Mouse (Mus musculus): Measurements from ENCODE around the gene Rrp9.

Gene Rrp9

GRCm38 (mm10) chr9:106456325-106457162 lies 19.2 kb upstream of the Rrp9 start:
- 40% methylated on average over 15 of the region's 15 CpGs for WGBS

- 60% methylated on average over 9 of the region's 9 CpGs for WGBS
Observed at GRCm38 (mm10) chr9:106457163-106457559, 18.6 kb upstream of the Rrp9 start.

DNA sequence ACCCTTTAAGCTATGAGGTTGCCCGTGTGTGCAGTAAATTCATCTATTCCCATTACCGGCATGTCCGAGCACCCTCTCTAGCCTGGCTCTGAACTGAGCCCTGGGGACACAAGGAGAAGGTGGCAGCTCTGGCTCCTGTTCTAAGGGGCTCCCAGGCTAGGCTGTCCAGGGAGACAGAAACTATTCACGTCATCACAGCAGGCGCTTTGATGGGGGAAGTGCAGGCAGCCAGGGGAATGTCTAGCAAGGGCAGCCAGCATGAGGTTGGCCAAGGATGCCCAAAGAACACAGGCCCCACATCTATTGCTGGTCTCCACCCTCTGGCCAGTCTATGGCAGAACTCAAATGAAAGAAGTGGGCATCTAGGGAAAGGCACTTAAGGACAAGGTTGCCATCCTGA lies 17.8 kb upstream of the Rrp9 start:
- WGBS = 57% methylated on average over 5 of the region's 5 CpGs

DNA sequence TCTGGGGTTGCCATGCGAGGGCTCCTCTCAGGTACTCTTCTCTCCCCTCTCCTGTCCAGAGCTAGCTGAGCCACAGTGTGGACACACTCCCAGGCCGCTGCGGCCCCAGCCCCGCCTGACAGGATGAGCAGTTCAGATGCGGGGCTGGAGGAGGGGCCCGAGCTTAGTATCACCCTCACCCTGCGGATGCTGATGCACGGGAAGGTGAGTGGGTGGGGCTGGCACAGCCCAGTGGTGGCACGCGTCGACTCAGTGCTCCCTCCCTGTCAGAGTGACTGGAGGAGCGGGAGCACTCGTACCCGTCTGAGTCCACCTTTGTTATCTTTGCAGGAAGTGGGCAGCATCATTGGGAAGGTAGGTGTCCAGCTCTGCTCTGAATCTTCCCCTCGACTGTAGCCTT lies 15.8 kb upstream of the Rrp9 start:
- WGBS = 45% methylated on average over 15 of the region's 15 CpGs

GRCm38 (mm10) chr9:106460401-106461025 lies 15.2 kb upstream of the Rrp9 start:
- 66% methylated on average over 18 of the region's 18 CpGs for WGBS

DNA sequence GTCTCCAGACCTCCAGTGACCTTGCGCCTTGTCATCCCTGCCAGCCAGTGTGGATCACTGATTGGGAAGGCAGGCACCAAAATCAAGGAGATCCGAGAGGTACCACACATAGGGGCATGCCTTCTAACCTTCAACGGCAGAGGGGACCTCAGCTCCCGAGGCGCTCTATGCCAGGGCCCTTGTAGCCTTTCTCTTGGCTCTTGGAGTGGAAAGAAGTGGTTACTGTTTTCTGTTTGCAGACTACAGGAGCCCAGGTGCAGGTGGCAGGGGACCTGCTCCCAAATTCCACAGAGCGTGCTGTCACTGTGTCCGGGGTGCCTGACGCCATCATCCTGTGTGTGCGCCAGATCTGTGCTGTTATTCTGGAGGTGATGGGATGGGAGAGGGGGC lies 14.7 kb upstream of the Rrp9 start:
- WGBS = 81% methylated on average over 9 of the region's 9 CpGs

DNA sequence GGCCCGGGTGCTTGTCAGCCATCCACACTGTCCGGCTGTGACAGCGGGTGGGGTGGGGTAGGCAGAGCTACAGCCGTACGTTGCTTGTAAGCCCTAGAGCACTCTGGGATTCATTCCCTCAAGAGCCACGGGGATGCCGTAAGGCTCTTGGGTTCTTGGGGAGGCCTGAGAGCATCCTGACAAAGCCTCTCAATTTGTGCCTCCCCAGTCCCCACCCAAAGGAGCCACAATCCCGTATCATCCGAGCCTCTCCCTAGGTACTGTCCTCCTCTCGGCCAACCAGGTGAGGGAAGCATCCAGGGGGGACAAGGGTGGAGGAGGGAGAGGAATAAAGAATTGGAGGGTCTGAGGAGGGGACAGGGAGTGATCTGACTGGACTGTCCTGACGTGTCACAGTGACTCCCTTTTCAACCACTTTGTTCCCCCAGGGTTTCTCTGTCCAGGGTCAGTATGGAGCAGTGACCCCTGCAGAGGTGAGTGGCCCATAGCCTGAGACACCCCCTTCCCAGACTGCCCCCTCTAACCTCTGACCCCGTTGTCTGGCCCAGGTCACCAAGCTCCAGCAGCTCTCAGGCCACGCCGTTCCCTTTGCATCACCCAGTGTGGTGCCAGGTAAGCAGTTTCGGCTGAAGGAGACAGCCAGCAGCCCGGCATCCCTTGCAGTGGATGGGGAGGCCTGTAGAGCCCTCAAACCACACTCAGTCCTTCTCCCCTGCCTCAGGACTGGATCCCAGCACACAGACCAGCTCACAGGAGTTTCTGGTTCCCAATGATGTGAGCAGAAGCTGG lies 13.9 kb upstream of the Rrp9 start:
- 83% methylated on average over 16 of the region's 16 CpGs for WGBS

- WGBS = 95% methylated on average over 12 of the region's 12 CpGs
Observed at GRCm38 (mm10) chr9:106462430-106462800, 13.3 kb upstream of the Rrp9 start.

- WGBS = 73% methylated on average over 21 of the region's 21 CpGs
Observed at GRCm38 (mm10) chr9:106463122-106464063, 12.4 kb upstream of the Rrp9 start.

DNA sequence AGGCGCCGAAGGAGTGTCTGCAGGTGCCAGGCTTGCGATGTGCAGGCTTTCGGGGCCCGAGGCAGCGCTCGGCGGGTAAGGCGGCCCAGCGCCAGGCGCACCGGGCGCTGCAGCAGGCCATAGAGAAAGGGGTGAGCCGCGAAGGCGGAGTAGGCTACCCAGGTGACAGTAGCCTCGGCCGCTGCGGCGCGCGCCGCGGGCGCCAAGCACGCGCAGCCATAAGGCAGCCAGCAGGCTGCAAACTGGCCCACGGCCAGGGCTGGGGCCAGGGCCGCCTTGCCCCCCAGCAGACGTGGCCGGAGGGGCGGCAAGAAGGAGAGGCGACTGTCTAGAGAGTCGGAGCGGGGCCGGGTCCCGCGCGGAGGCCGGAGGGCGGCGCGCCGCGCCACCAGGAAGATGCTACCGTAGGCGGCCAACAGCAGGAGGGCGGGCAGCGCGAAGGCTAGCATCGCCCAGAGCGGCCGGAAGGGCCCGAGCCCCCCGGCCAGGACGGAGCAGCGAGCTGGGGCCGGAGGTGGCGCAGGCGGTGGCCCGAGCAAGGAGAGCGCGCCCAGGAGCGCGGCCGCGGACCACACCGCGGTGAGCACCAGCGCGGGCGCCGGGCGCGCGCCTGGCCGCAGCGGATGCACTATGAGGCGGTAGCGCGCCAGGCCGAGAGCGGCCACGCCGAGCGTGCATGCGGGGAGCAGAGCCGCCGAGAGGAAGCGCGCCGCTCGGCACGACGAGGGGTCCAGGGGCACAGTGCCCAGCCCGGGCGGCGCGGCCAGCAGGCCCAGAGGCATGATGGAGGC lies 10.8 kb upstream of the Rrp9 start:
- 1% methylated on average over 99 of the region's 99 CpGs for WGBS

DNA sequence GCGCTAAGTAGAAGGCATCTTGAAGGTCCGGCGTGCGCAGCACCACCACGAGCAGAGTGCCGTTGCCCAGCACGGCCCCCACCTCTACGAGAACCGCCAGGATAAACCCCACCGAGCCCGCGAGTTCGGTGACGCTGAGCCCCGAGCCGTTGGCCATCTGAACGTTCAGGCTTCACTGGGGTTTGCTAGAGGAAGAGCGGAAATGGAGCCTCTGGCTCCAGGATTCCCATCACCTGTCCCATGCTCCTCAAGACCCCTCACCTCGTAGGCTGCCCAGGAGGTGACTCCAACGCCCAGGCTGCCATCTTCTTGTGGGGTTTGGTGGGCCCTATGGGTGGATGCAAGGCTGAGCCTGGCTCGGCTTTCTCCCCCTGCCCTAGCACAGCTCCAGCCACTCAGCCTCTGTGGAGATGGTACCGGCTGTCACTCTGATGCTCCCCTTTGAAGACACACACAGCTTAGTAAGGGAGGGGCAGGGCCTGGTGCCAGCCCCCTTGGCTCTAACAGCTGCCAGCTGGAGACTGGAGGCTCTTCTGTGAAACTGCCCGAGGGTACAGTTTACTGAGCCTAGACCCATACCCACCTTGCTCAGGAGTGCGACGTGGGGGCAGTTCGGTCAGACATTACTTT lies 10.1 kb upstream of the Rrp9 start, which contains the start of gene Gpr62:
Gpr62 (minus strand) TSS at position 368 of the 630 bp plus-strand sequence.
- 14% methylated on average over 26 of the region's 26 CpGs for WGBS

DNA sequence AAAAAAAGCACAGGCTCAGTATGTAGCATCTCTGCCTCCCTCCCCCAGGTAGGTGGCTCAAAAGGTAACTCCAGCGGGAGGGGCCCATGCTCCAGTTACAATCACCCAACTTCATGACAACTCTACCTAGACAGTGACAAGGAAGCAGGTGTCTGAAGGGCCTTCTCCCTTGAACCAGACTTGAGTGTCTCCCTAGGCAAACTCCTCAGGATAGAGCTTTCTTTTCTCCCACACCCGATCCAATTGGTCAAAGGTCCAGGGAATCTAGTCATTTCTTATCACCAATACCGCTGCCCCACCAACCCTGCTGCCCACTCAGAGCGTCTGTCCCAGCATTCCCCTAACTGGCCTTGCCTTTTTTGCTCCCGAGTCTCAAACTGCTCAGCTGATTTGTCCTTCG lies 9.0 kb upstream of the Rrp9 start:
- 91% methylated on average over 6 of the region's 6 CpGs for WGBS

DNA sequence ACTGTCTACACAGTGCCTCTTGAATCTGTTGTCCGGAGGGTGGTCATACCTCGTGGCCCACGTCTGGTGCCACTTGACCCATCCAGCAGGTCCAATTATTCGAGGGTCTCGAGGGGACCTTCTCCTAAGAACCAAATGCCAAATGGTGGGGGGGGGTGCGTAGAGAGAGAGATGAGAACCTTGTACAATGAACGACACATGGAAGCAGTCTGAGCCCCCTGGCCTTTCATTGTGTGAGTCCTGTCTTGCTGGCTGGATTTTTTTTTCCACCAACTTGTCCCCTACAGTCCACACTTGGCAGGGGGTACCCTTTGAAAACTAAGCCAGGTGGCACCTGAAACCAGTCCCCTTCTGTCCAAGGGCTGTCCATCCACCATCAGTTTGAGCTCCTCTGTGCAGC lies 8.0 kb upstream of the Rrp9 start:
- 89% methylated on average over 7 of the region's 7 CpGs for WGBS

- 50% methylated on average over 6 of the region's 6 CpGs for WGBS
Observed at GRCm38 (mm10) chr9:106469317-106469716, 6.4 kb upstream of the Rrp9 start.

GRCm38 (mm10) chr9:106469776-106470175 lies 6.0 kb upstream of the Rrp9 start:
- WGBS = 62% methylated on average over 9 of the region's 9 CpGs

GRCm38 (mm10) chr9:106470991-106471750 lies 4.6 kb upstream of the Rrp9 start:
- 65% methylated on average over 14 of the region's 14 CpGs for WGBS

- WGBS = 35% methylated on average over 5 of the region's 5 CpGs
Observed at GRCm38 (mm10) chr9:106471892-106472291, 3.9 kb upstream of the Rrp9 start.

DNA sequence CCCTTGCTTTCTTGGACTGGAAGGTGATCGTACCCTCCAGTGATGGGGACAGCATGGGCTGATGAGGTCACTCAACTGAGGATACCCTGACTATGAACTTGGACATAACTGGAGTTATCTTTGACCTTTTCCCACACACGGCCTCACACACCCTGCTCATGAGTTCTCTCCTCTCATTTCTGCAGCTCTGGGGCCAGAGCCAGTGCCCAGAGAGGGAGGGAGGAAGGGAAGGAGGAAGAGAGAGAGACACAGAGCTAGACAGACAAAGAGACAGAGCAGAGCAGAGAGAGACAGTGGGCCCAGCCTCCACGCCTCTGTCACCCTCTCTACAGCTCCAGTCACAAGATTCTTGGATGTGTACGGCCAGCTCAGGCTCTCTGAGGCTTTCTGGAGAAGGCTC lies 3.4 kb upstream of the Rrp9 start:
- WGBS = 70% methylated on average over 4 of the region's 4 CpGs

DNA sequence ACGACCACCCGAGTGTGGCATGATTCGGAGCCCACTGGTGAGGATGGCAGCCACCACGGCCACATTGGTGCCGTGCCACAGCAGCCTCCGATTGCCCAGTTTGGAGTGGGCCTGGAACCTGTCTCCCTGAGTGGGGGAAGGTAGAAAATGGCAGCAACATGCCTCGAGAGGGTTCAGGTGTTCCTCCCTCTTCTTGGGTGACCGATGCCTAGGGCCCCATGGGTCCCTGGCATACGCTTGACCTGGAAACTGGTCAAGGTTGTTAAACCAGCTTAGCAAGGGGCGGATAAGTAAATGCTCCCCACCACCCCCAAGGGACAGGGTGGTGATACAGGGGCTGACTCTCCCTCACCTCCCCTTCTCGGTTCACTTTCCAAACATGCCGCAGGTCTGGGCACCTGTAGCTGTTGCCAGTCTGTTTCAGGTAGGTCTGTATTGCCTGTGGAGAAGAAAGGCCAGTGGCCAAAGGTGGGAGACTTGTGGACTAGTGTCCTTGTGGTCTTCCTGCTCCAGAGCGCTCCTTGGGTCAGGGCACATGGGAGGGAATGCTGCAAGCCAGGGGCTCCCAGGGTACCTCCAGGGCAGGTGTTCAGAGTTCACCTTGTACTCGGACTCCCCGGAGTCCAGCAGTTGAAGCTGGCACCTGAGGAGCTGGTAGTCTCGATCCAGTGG lies 2.5 kb upstream of the Rrp9 start:
- WGBS = 92% methylated on average over 16 of the region's 16 CpGs

Measured in cerebral cortex, adult 2 months (tissue).